ENCODE assay signal across 19 mouse cellular contexts in genomic region chr2:9395379-9395999, GRCm38 (mm10).
DNase-seq lines count a peak whose midpoint lies in the region; ATAC-seq and TF ChIP-seq lines count a peak whose summit lies in the region.
"Had no signal": no experiment of that assay in that cellular context is flagged by ENCODE, and none has a peak within 500 bp of the region (broad histone marks: within the 10 kb centered on the region; RNA-seq: fewer than 3 reads in every experiment).

No protein-coding gene starts in this region.

- WGBS in intestine, embryonic 16.5 days = 57% methylated on average over 9 of the region's 9 CpGs
- WGBS in heart, adult 2 months = 79% methylated on average over 9 of the region's 9 CpGs

- H3K9ac ChIP-seq in intestine, embryonic 16.5 days (ENCODE audit: low read depth, low read length) = no peak overlapping the region
- no peak overlapping the region for H3K9ac ChIP-seq in heart, adult 2 months (ENCODE audit: low read depth, low read length)
- H3K9ac ChIP-seq: embryonic facial prominence, embryonic 12.5 days; forebrain, embryonic 12.5 days had no signal

- H3K4me2 ChIP-seq in intestine, embryonic 16.5 days (ENCODE audit: low read depth, low read length) = no peak overlapping the region
- H3K4me2 ChIP-seq: embryonic facial prominence, embryonic 12.5 days; forebrain, embryonic 12.5 days had no signal

- H3K4me3 ChIP-seq in intestine, embryonic 16.5 days (ENCODE audit: low read length) = no peak overlapping the region
- no peak overlapping the region for H3K4me3 ChIP-seq in heart, adult 2 months
- H3K4me3 ChIP-seq: embryonic facial prominence, embryonic 10.5 days; embryonic facial prominence, embryonic 12.5 days; forebrain, embryonic 10.5 days; forebrain, embryonic 12.5 days had no signal

- TF ChIP-seq CTCF in heart, adult 2 months (IDR thresholded peaks at IDR 0.05) = no peak

- ATAC-seq in intestine, embryonic 16.5 days = peak; percentile 88
- ATAC-seq: forebrain, embryonic 14.5 days; forebrain, embryonic 16.5 days had no signal

- no peaks in the 10 kb centered on the region for H3K27me3 ChIP-seq in intestine, embryonic 16.5 days (replicated peaks; ENCODE audit: control insufficient read depth, insufficient read depth, low read length)
- H3K27me3 ChIP-seq in heart, adult 2 months (ENCODE audit: control insufficient read depth, insufficient read depth, low read length) = no peaks in the 10 kb centered on the region
- H3K27me3 ChIP-seq: embryonic facial prominence, embryonic 12.5 days; forebrain, embryonic 12.5 days had no signal

- TF ChIP-seq EP300 in heart, adult 2 months (IDR thresholded peaks at IDR 0.05; ENCODE audit: insufficient read depth, low read depth, low read length) = no peak

- no peaks in the 10 kb centered on the region for H3K4me1 ChIP-seq in intestine, embryonic 16.5 days (ENCODE audit: control insufficient read depth, insufficient read depth, low read length)
- no peaks in the 10 kb centered on the region for H3K4me1 ChIP-seq in heart, adult 2 months (ENCODE audit: control insufficient read depth, insufficient read depth, low read length)
- H3K4me1 ChIP-seq: embryonic facial prominence, embryonic 10.5 days; embryonic facial prominence, embryonic 12.5 days; forebrain, embryonic 10.5 days; forebrain, embryonic 12.5 days had no signal

- no peaks in the 10 kb centered on the region for H3K79me2 ChIP-seq in heart, adult 2 months (replicated peaks; ENCODE audit: control insufficient read depth, insufficient read depth, low read length)

- intact Hi-C loops in heart, adult 2 months (cut with DNase I) = no loop called here

- H3K9me3 ChIP-seq in intestine, embryonic 16.5 days (ENCODE audit: control insufficient read depth, low read length) = no peaks in the 10 kb centered on the region
- H3K9me3 ChIP-seq: embryonic facial prominence, embryonic 10.5 days; embryonic facial prominence, embryonic 12.5 days; forebrain, embryonic 10.5 days; forebrain, embryonic 12.5 days had no signal

- H3K36me3 ChIP-seq in intestine, embryonic 16.5 days (ENCODE audit: control insufficient read depth, insufficient read depth, low read length) = no peaks in the 10 kb centered on the region
- no peaks in the 10 kb centered on the region for H3K36me3 ChIP-seq in heart, adult 2 months (ENCODE audit: control insufficient read depth, insufficient read depth, low read length)
- H3K36me3 ChIP-seq: embryonic facial prominence, embryonic 10.5 days; embryonic facial prominence, embryonic 12.5 days; forebrain, embryonic 10.5 days; forebrain, embryonic 12.5 days had no signal

- DNase-seq in fat pad, adult 2 months (ENCODE audit: extremely low read depth, low read depth, low spot score) = peak; percentile 64
- DNase-seq in gonadal fat pad, adult 2 months (ENCODE audit: low read depth) = peak; percentile 79
- no peak for DNase-seq in layer of hippocampus, adult 18-20 months (ENCODE audit: low spot score in 2 of 2)
- DNase-seq in heart, adult 2 months = no peak
- DNase-seq: adrenal gland, adult 2 months; adrenal gland, postnatal 10 days; adrenal gland, postnatal 25 days; cerebellum, adult 11 months; cerebellum, adult 18-20 months; cerebellum, adult 9-10 months; cerebellum, postnatal 10 days; cerebellum, postnatal 25 days had no signal

- TF ChIP-seq POLR2A in heart, adult 2 months (IDR thresholded peaks at IDR 0.05; ENCODE audit: insufficient read depth, low read depth, low read length) = no peak

- H3K27ac ChIP-seq in intestine, embryonic 16.5 days (ENCODE audit: low read length) = no peak overlapping the region
- H3K27ac ChIP-seq in heart, adult 2 months = no peak overlapping the region
- H3K27ac ChIP-seq: embryonic facial prominence, embryonic 10.5 days; embryonic facial prominence, embryonic 12.5 days; forebrain, embryonic 10.5 days; forebrain, embryonic 12.5 days had no signal

Comparison
In these comparisons a context has a peak if more than half of its experiments do, and no peak if none do; other contexts are left out.
1. DNase-seq: peak in fat pad, adult 2 months (single experiment) and gonadal fat pad, adult 2 months (single experiment); none in layer of hippocampus, adult 18-20 months (0 of 2) and heart, adult 2 months (0 of 2).